Mouse (Mus musculus) C2C12 (cell line): ENCODE results near the gene Olfr598.

ENCODE experiments used
- CEBPB ChIP-seq: IDR thresholded peaks from one replicate; pipeline ENCODE4 v1.6.1; 2011; ENCODE audit warnings: low read depth, mild to moderate bottlenecking, control low read depth, moderate library complexity
- CTCF ChIP-seq: IDR thresholded peaks from one replicate; pipeline ENCODE4 v1.5.1; 2011; ENCODE audit not compliant: control insufficient read depth, insufficient read depth, insufficient read length
- FOSL1 ChIP-seq: IDR thresholded peaks from one replicate; pipeline ENCODE4 v1.8.0; 2011; ENCODE audit warnings: mild to moderate bottlenecking, low read length; ENCODE audit not compliant: poor library complexity, insufficient read depth, severe bottlenecking
- MAX ChIP-seq: IDR thresholded peaks from one replicate; pipeline ENCODE4 v1.6.1; 2011; ENCODE audit warnings: mild to moderate bottlenecking, control low read depth
- USF1 ChIP-seq: IDR thresholded peaks from one replicate; pipeline ENCODE4 v1.6.1; 2011; ENCODE audit warnings: low read depth, mild to moderate bottlenecking, control low read depth, moderate library complexity

- no peak for TF ChIP-seq USF1
- no peak for TF ChIP-seq CTCF
- TF ChIP-seq CEBPB, result no peak
- no peak for TF ChIP-seq MAX
- no peak for TF ChIP-seq FOSL1
Measured at GRCm38 (mm10) chr7:103349569-103349968, 26.2 kb downstream of the Olfr598 start, which contains the start of gene Olfr600.
